Mouse (Mus musculus) cerebellum, postnatal 14 days (tissue): ENCODE measurements at regions not wholly inside any gene's neighbourhood (a gene's known extent, or its start where the extent isn't known, plus 50 kb on each side); places are given as distances from the start of the nearest gene placed in this dataset.

Experiments
- DNase-seq, 2 experiments: peaks; one replicate each; pipeline ENCODE4 v3.0.0; 2021; ENCODE audit warnings: mixed read lengths in 2 of 2

DNA sequence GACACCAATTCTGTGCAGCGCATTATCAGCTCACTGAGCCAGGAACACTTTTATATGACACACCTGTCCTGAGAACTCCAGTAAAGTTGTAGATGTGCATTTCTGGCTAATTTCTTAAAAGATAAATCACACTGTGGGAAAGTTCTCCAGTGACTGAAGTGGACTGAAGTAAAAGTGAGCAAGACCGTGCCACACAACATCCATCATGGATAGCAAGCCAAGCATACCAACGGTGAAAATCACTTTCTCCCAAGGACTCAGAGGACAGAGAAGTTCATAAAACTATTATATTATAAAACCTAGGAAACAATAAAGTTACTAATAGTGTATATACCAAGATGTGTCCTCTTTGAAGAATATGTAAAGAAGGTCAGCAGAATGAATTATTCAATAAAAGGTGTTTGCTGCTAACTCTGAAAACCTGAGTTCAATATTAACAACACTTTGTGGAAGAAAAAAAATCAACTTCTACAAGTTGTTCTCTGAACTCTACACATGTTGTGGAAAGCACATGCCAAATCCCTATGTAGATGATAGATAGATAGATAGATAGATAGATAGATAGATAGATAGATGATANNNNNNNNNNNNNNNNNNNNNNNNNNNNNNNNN lies 298.2 kb upstream of the Igbp1b start:
- no peak for DNase-seq

- no peak for DNase-seq
Measured at GRCm38 (mm10) chr6:138950888-138951287, 292.5 kb upstream of the Igbp1b start.

DNA sequence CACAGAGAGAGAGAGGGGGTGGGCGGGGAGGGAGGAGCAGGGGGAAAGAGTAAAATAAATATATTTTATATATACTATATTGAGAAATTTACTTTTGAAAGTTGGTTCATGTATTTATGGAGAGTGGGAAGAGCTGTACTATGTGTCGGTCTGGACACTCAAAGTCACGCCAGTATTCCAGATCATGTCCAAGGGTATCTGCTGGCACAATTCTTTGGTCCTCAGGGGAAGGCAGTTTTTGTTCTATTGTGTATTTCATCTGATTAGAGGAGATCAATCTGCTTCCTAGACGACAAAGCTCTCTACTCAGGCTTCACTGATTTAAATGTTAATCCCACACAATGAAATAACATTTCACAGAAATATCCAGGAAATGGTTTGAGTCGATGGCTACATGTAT lies 288.3 kb upstream of the Igbp1b start:
- DNase-seq = no peak

GRCm38 (mm10) chr6:138945432-138945831 lies 287.1 kb upstream of the Igbp1b start:
- DNase-seq = peak in 1 of 2 experiments; percentile 3

- DNase-seq = no peak
Measured at GRCm38 (mm10) chr6:138920161-138920560, 261.8 kb upstream of the Igbp1b start.

GRCm38 (mm10) chr6:138919531-138919930 lies 261.2 kb upstream of the Igbp1b start:
- no peak for DNase-seq

DNA sequence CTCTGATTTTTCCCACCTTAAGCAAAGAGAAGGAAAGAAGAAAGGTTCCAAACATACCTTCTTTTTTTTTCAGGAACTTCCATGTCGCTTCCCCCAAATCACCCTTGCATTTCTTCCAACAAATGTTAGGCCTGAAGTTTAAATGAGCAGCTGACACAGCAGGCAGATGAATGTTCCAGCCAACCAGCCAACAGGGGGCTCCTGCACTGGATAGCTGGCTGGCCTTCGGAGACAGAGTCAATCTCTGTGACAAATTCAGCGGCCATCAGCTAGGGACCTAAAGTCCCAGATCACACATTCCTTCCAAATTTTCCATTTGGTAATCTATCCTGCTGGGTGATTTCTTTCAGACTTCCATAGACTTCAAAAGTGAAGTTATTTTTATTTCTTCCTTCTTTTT lies 256.6 kb upstream of the Igbp1b start:
- DNase-seq = peak; percentile 82 to 91

GRCm38 (mm10) chr6:138873610-138874009 lies 215.3 kb upstream of the Igbp1b start:
- peak; percentile 20 to 35 for DNase-seq

DNA sequence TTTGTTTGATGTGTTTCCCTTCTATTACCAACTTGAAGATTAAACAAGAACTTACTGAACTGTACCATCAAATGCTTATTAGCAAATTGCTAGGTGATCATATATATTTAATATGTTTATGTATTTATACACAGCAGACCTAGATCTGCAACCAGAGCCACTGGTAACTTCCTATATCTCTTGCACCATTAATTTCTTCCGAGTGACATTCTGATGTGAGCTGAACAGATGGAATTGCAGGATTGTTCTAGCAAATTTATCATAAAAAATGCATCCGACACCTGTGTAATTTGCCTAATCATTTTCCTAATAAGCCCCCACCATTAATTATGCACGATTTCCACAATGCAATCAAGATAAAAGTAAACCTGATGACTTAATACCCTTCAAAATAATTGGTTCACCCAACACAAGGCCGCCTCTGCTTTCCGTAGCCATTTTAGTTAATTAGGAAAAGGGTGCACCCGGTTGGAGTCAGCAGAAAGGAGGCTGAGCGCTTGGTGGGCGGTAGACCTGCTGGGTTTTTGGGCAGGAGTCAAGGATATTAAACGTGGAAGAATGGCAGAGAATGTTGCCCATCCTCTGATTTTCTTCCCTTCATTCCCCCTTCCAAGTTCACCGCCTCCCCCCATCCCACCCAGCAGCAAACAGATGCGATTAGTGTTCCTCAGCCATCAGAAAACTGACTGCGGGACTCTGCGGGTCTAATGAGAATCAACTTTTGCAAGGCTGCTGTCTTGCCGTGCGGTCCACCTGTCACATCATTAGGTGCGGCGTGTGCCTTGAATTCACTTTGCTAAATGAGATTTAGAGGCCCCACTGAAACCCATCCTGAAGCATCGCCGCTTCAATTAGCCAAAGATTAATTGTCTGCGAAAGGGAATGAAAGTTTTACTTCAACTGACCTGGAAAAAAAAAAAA lies 214.4 kb upstream of the Igbp1b start:
- DNase-seq = peak; percentile 7 to 34

DNA sequence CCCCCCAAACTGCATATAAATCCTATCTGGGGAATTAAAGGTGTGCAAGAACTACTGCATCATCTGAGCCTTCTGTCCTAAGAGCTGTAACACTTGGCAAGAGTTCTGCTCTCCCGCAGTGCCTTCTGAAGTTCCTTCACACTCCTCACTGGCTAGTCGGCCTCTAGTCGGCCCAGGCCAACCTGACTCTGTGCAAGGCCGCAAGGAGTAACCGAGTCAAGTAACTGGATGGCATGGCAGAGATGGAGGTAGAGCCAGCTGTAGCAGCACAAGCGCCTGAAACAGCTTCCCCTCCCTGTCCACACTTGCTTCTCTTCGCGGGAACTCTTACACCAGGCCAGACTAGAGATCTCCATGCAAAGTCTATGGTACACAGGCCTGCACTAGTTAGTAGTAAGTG lies 179.7 kb upstream of the Igbp1b start:
- DNase-seq = no peak

- DNase-seq = no peak
Measured at GRCm38 (mm10) chr6:138834876-138835275, 176.5 kb upstream of the Igbp1b start.

GRCm38 (mm10) chr6:138801835-138802234 lies 143.5 kb upstream of the Igbp1b start:
- DNase-seq = no peak

- DNase-seq = peak; percentile 31 to 32
Measured at GRCm38 (mm10) chr6:138800836-138801740, 142.7 kb upstream of the Igbp1b start.

GRCm38 (mm10) chr6:138794706-138795105 lies 136.4 kb upstream of the Igbp1b start:
- DNase-seq = no peak

- DNase-seq = no peak
Measured at GRCm38 (mm10) chr6:138792802-138793201, 134.5 kb upstream of the Igbp1b start.

- no peak for DNase-seq
Measured at GRCm38 (mm10) chr6:138782907-138783306, 124.6 kb upstream of the Igbp1b start.

DNA sequence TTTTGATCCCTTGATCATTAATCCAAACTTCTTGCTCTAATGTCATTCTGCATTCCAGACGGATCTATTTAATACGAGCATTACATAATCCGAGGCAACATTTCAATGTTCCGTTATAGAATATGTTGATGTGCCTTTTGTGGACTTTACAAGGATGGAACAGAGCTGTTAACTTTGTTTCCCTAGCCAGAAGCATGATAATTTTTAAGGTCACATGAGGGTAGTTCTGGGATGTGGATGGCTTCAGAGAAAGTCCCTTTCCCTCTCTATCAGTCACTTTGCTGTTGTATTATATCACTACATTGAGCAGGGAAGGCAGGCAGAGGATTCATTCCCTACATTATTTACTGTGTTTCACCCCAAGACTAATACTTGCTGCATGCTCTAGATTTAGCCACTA lies 124.1 kb upstream of the Igbp1b start:
- no peak for DNase-seq

GRCm38 (mm10) chr6:138761991-138762390 lies 103.6 kb upstream of the Igbp1b start:
- DNase-seq = no peak

GRCm38 (mm10) chr6:138754955-138755303 lies 96.6 kb upstream of the Igbp1b start:
- no peak for DNase-seq

- DNase-seq = no peak
Measured at GRCm38 (mm10) chr6:138754302-138754954, 96.1 kb upstream of the Igbp1b start.

- no peak for DNase-seq
Measured at GRCm38 (mm10) chr6:138717698-138718097, 59.4 kb upstream of the Igbp1b start.
